Mouse (Mus musculus) cerebellum, adult 11 months (tissue): ENCODE measurements around the gene Gucy2g.
"Not testable (repeated sequence)": the region's sequence is repeated elsewhere in the genome, so short reads cannot be mapped to it uniquely, and the experiment has no call there.

Source experiments
- DNase-seq: peaks from one replicate; pipeline ENCODE4 v3.0.0; 2022

Gucy2g gene

DNA sequence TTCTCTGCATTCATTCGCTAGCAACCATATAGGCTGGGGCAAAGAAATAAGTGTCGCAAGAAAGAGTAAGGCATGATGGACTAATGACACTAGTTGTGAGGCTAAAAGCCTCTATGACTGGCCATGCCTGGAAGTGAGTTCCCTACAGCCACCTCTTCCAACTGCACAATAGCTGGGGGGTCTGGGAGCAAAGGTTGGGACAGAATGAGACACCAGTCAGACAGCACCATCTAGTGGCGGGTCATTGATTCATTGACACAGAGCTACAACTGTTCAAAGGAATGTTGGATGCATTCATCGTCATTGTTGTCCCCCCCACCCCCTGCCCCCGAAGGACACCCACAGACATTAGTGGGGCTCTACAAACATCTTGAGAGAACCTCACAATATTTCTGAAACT, 42.7 kb downstream of the Gucy2g start:
- no peak for DNase-seq

DNA sequence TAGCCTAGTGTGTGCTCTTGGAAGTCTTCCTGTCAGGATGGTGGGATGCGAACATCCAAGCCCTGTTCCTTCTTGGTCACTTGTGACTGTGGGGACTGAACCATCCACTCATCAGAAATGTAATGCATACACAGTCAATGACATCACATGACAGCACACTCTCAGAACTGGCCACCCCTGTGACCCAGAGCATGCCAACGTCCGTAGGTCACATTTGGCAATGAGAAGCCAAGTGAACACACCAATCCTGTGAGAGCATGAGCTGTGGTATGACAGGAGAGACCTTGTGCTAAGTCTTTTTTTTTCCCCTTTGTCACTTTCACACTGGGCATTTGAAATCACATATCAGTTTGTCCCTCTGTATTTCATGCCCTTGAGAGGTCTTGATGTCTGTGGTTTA, 45.5 kb downstream of the Gucy2g start:
- no peak for DNase-seq

DNA sequence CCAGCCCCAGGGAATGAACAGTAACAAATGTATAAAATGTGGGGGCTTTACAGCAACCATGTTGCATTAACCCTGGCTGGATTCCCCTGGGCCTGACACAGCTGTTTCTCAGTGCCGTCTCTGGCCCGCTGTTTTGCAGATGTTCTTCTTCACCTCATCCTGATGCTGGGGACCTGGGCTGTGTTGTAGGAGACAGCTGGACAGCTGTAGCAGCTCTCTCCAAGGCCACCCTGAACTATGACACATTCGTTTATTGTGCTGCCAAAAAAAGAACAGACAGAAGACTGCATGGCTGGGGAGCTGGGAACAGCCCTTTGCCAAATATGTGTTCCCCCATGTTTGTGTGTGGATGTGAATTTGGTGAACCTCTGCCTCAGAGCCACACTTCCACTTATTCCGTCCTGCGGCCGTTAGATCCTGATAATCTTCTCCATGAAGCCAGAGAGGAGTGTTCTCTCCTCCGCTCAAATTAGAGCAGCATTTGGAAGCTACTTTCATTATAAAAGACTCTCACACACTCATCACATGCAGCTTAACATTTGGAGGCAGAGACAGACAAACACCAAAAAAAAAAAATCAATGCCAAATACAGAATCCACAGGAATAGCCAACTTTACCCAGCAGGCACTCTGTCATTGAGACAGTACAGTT, 46.4 kb downstream of the Gucy2g start:
- DNase-seq = no peak

DNA sequence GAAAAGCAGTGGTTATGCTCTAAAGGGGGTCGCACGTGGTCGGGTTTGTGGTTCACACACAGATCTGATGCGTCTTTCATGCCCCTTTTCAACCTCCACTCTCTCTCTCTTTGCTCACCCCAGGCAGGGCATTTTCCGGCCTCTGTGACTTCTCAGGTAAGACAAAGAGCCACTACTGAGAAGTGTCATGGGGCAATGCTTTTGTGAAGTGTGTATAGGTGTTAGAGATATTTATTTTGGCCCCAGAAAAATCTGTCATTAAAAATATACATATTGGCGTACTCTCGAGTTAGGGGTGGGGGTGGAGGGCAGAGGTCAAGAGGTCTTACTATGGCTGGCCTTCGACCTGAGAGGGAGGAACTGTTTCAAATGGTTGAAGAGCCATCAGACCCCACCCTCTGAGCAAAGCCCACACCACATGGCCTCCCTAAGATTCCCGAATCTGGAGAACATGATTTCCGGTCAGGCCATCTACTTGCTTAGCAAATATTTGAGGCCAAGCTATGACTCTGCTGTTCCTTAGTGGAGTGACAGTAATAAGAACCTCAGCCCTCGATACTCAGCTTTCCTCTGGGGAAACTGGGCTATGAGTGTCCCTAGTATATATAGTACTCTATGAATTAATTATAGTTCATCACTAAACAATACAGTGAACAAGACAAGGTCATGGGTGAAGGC, 47.2 kb downstream of the Gucy2g start:
- DNase-seq = no peak

DNA sequence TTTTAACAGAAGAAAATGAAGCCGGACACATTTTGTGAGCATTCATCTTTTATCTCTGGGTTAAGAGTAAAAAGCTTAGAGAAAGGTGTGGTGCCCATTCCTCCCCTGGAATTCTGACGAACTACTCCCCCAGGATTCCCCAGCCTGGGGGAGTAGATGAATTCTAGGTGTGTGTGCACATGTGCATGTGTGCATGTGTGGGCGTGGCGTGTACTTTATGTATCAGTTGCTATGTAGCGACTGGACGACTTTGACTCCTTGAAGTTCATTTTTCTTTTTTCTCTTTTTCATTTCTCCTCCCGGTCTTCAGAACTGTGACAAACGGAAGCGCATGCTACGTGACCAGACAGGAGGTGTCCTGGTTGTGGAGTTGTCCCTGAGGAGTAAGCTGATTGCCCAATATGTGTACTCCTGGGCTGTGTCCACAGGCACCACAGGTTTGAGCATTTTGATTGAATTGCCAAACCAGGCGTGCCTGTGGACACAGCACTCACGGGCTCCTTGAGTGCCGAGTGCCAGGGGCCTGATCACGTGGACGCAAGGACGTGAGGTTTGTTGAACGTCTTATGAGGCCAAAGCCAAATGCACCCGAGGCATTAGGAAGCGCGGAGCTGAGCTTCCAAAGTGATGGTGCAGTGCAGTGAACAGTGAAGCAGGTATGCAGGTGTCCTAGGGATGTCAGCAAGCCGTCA, 48.6 kb downstream of the Gucy2g start:
- no peak for DNase-seq

DNA sequence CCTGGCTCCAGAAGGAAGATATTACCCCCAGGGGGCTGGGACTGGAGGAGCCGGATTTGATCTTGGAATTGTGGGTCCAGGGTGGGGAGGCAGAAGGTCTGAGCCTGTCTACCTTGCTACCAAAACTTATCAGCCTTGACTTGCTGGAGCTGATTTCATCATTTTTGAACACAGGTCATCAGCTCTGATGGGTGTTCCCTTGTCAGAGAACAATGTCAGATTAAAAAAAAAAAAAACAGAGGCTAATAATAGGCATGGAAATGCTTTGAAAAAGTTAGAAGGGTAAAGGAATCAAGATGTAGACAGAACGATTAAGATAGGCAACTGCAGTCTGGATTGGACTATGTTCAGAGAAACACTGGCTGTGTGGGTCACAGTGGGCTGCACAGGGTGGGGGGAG, 49.4 kb downstream of the Gucy2g start:
- DNase-seq = no peak

DNA sequence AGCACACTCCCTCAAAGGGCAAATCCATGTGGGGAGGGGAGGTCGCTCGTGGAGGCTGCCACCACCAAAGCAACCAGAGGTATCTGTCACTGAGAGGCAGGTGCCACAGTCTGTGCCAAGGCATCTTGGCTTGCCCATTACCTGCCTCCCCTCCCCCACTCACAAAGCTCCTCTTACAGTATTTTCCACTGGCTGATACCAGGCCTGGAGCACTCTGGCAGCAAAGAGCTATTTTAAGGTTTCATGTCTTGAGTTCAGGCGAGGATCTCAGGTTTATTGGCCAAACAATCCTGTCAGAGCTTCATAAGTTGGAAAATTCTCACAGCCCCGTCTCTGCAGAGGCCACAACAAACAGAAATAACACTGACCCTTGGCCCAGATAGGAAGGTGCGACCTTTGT, 51.0 kb downstream of the Gucy2g start:
- no peak for DNase-seq

DNA sequence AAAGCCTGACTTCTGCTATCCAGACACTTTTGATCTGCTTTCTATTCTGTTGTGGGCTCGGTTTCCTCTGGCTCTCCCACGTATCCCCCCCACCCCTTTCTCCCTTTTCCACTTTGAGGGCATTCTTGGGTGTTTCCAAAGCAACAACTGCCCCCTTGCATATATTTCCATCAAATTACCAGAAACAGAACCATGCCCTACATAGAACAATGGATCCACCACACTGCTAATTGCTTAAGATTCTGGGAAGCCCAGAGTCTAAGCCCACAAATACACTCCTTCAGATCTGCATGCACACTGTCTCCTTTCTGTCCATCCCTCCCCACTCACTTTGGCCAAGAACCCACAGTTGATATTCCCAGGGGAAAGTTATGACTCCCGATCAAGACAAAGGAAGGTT, 55.4 kb downstream of the Gucy2g start:
- DNase-seq = no peak

DNA sequence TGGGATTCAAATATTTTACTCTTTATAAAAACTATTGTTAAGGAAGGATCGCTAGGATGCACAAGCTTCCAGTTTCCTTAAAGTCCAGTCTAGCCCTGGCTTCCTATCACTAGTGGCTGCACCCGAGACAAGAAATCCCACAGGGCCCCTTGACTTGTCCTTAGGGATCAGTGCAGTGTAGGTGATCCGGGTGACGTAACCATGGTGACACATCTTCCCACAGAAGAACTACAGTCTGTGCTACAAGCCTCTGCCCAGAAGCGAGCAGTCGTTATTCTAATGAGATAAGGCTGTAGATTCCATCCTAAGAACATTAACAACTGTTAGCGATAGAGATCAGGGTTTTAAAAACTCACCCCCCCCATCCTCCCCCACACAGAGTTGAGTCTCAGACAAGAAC, 56.0 kb downstream of the Gucy2g start:
- no peak for DNase-seq

DNA sequence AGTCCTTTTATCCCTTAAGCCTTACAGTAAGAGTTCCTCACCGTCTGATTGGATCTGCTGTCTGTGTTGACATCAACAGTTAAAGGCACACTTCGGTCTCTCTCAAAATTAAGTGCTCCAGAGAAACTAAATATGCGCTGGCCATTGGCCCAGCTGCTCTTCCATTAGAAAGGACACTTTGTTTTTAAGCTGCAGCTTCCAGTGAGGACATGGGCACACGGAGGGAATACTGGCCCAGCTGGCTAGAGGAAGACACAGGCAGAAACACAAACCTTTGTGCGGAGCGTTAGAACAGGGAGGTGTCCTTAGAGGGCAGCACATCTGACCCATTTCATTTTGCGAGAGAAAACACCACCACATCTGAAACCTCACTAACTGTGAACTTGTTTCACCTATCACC, 56.6 kb downstream of the Gucy2g start:
- no peak for DNase-seq

DNA sequence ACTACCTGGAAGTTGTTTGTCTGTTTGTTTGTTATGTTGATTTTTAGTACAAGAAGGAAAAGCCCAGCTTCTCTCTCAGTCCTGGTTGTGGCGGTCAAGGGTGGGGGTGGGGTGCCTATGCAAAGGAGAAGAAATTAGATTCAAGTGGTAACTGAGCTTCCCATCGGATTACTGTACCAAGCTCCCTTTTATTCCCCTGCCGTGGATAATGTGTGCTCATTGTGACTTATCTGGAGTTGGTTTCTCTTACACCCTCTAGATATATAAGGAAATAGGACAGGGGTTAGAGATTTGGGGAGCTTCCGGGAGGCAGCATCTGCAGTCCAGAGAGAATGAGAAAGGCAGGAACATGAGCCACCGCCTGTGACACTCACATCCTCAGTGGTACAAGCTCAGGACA, 60.6 kb downstream of the Gucy2g start, which contains the start of gene Tectb:
Tectb (plus strand) TSS at position 301 of the 400 bp plus-strand sequence.
- no peak for DNase-seq

DNA sequence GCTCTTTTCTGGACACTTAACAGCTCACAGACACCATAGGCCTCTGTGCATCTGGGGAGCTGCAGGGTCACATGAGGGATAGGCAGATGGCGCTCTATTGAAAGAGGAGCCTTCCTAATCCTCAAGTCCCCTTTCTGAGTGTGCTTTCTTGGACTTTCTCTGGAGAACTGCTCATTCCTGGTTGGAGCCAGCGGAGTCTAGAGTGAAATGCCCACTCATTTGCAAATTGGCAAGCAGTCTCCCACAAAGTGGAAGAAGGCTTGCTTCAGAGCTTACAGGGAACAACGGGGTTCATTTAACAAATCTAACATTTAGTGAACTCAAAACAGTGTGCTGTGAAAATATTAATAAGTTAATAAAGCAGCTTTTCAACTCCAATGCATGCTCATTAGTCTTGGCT, 63.9 kb downstream of the Gucy2g start:
- no peak for DNase-seq

DNA sequence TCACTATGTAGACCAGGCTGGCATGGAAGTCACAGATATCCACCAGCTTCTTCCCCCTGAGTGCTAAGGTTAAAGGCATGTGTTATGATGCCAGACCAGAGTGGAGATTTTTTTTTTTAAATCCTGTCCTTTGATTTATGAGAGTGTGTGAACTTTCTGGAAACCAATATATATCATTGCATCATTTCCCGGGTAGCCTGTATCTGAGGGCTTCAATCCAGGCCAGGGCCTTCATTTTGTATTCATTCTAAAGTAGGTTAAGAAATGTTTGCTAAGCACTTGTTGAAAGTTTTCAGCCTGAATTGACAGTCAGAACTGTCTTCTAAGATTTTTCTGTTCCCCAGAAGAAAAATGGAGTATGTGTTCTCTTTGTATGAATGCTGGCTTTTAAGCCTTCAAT, 69.5 kb downstream of the Gucy2g start:
- no peak for DNase-seq

DNA sequence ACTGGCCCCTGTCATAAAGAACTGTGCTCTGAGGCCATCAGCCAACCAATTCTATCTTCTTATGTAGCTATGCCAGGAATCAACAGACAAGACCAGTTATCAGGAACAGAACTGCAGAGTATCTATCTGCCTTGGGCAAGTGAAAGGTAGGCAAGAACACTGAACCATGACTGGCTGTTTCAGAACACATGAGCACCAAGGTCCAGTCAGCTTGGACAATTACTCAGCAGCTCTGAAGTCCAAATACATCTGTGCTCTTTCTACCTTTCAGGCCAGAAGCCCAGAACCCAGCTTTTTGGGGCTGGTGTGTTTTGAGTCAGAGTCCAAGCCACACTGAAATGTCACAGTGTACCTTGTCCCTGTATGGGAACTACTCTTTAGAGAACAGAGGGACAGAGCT, 70.6 kb downstream of the Gucy2g start:
- DNase-seq = no peak

DNA sequence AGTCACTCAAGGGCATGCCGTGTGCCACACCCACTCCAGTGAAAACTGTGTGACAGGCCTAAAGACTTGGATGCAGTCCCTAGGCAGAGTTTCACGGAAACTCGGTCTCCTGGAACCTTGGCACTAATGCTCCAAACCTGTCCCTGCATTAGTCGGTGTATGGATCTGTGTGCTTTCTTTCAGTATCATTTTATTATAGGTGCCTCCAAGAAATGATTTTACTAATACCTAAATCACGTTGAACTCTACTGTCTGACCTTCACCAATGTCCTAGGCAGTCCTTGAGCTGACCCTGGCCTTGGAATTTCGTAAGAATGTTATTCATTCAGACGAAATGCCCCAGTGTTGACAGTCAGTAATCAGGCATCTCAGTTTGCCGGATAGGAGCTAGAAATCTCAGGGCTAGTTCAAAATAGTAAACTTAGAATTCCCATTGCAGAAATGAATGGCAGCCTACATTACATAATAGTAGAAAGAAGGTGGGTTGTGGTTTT, 71.8 kb downstream of the Gucy2g start:
- not testable (repeated sequence) for DNase-seq

DNA sequence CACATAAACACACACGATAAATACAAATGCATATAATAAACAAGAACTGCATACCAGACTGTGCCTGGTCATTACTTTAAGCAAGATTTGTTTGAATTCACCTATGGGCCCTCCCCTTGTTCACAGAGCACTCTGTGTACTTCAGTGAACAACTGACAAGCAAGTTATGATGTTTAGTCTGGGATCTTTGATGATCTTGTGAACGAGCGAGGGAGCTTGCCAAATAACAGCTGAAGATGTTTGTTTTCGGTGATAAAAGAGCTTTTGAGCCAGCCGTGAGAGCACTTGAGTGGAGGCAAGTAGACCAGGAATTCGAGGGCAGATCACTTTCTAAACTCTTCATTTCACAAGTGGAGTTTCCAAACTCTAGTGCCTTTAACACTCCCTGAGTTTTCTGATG, 72.7 kb downstream of the Gucy2g start:
- DNase-seq = no peak

DNA sequence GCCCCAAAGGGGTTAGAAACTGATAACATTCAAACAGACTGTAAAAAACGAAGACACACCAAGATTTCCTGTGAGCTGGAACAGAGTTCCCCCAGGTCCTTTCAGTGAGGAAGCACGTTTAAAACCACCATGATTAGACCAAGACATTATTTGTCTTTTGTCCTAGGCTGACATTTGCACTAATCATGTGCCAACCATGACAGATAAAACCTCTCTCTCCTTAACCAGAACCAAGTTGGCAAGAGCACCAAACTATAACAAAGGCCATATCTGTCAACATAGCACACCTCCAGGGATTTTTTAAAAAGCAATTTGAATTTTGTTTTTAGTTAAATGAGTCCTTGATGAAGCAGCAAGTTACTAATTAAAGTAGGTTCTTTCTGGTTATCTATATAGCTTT, 73.3 kb downstream of the Gucy2g start:
- DNase-seq = no peak

DNA sequence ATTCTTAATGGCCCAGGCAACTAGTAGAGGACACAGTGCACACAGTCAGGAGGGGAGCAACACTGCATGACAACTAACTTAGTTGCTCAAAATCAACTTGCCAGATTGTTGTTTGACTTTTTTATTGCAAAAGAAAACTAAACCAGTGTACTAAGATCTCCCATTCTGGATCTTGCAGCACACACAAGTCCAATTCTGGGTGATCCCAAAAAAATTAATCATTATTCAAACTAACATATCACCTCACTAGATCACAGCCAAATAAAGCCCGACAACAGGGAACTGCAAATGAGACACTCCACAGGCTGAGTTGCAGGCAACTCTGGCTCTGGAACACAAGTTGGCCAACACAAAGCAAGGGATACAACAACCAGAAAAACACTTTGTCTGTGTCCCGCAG, 74.3 kb downstream of the Gucy2g start:
- DNase-seq = no peak

DNA sequence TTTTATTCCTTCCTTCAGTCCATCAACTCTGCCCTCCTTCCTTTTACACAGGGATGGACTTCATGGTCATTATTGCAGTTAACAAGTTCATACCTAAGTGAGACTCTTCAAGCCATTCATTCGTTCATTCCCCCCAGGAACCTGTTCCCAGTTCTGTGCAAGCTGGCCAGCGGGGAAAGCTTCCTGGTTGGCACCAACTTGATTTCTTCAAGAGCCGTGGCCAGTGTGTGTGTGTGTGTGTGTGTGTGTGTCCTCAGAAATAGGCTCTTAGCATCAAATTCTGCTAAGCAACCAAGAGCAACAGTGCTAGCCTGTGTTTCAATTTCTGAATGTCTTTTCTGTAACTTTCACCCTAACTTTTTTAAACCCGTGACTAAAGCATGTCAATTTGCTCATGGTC, 75.1 kb downstream of the Gucy2g start:
- DNase-seq = no peak

DNA sequence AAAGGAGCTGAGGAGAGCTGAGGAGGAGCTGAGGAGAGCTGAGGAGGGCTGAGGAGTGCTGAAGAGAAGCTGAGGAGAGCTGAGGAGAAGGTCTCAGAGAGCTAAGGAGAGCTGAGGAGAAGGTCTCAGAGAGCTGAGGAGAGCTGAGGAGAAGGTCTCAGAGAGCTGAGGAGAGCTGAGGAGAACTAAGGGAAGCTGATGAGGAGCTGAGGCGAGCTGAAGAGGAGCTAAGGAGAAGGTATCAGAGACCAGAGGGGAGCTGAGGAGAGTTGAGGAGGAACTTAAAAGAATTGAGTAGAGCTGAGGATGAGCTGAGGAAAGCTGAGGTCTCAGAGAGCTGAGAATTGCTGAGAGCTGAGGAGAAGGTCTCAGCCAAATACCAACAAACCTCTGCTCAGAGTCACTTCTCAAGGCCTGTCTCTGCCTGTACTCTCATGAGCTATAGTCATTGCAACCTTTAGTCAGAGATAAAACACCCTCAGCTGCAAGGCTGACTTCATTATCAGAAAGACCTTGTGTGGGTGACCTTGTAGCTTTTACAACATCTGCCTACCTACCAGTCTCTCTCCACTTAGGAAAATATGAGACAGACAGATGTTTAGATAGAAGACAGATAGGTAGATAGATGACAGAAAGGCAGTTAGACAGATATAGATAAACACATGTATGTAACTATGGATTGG, 75.7 kb downstream of the Gucy2g start:
- no peak for DNase-seq

DNA sequence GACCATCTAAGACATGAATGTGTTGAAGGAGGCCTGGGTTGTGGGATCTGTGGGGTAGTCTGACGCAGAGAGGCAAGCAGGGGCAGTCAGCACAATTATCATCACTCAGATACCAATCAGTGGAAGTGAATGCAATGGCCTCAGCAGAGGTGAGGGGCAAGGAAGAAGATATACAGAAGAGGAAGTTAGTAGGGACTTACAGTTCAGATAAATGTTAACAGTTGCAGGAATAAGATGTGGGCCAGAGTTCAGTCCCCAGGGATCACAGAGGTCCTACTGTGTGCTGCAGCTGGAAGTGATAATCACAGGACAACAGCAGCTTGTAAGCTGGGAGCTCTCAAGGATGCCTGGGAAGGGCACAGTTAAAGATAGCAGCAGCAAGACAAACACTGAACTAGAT, 76.9 kb downstream of the Gucy2g start:
- no peak for DNase-seq

DNA sequence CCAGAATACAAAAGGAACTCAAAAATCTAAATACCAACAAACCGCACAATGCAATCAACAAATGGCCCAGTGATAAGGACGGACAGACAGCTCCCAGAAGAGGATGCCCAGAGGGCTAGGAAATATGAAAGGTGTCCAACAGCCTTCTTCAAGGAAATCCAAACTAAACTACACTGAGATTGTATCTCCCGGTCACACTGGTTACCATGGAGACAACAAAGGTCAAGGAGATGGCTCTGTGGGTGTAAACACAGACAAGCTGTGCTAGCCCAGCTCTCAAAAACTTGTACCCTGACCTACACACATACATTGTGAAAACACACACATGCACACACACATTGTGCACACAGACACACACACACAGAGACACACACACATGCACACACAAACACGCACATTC, 78.8 kb downstream of the Gucy2g start:
- DNase-seq = no peak

DNA sequence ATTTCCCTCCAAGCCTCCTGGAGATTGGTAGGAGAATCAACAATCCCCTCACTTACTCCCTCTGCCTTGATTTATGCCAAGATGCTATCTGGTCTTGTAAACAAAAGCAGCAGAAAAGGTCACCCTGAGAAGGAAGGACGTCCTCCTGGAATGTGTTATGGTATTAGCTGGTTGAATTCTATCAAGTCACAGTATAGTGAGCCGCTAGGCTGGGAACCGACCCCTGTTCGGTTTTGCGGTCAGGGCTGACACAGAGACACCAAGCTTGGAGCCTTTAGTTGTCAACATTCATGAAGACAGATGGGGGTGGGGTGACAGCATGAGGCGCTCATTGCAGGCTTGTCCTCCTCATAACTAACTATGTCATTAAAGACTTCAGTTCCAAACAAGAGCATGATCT, 81.2 kb downstream of the Gucy2g start:
- no peak for DNase-seq

DNA sequence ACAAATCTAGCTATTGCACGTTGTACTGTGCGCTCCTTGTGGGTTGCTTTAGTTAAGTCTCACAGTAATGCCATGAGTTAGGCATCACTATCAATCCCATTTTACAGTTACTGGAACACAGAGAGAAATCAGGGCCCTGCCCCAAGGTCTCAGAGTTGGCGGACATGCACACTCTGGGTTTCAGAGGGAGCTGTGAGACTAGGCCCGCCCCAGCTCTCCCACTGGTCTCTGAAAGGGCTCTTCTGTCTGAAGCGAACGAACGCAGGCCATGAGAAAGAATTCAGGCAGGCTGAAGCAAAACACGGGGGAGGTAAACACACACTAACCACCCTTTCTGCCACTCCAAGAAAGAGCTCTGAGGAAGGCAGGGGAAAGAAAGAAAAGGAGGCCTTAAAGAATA, 82.4 kb downstream of the Gucy2g start:
- no peak for DNase-seq
